Mouse (Mus musculus) limb, embryonic 15.5 days (tissue): Measurements from ENCODE around the gene Spink8. TPM values are rescaled to one million over a fixed set of nuclear protein-coding genes. Genes with fewer than 3 reads are reported as not detected.

Experiments used
- ATAC-seq: fragments of 200-750 bp; cut with Nextera tagmentation; 2 replicates; pipeline ENCODE4 v1.8.0; 2017; ENCODE audit warnings: low read depth, moderate TSS enrichment; ENCODE audit not compliant: insufficient number of reproducible peaks, low FRiP score, low TSS enrichment
- H3K27ac ChIP-seq: fragments of 300-500 bp; sonication (generic); 2 replicates; pipeline ENCODE4 v1.5.1; 2015; ENCODE audit warnings: moderate library complexity, mild to moderate bottlenecking, inconsistent platforms
- H3K27me3 ChIP-seq: fragments of 300-500 bp; sonication (generic); 2 replicates; pipeline ENCODE4 v1.6.1; 2015; ENCODE audit warnings: inconsistent platforms
- H3K36me3 ChIP-seq: fragments of 300-500 bp; sonication (generic); 2 replicates; pipeline ENCODE4 v1.6.1; 2015; ENCODE audit warnings: inconsistent platforms
- H3K4me1 ChIP-seq: fragments of 300-500 bp; sonication (generic); 2 replicates; pipeline ENCODE4 v1.6.1; 2015; ENCODE audit warnings: inconsistent platforms
- H3K4me2 ChIP-seq: fragments of 300-500 bp; sonication (generic); 2 replicates; pipeline ENCODE4 v1.6.1; 2015; ENCODE audit warnings: mild to moderate bottlenecking, inconsistent platforms
- H3K4me3 ChIP-seq: fragments of 300-500 bp; sonication (generic); 2 replicates; pipeline ENCODE4 v1.5.1; 2015; ENCODE audit warnings: mild to moderate bottlenecking, inconsistent platforms
- H3K9ac ChIP-seq: fragments of 300-500 bp; sonication (generic); 2 replicates; pipeline ENCODE4 v1.6.1; 2015; ENCODE audit warnings: inconsistent platforms
- H3K9me3 ChIP-seq: fragments of 300-500 bp; sonication (generic); 2 replicates; pipeline ENCODE4 v1.6.1; 2016; ENCODE audit warnings: inconsistent platforms
- WGBS: fragments of 180-500 bp; shearing (Covaris S2); methylation state at CpG from one replicate; pipeline ENCODE4 v1.1.7; 2015; 5-methylcytosine and 5-hydroxymethylcytosine counted together
- polyA plus RNA-seq: library from polyadenylated mRNA; unstranded; fragments of >200 nt; fragmentation: Nextera tagmentation; extraction: Ambion mirVana; gene quantifications from 2 replicates; pipeline ENCODE4 v1.2.1, GENCODE M21; 2015

Spink8 gene
- polyA plus RNA-seq, 1 experiment from 2014 or later, result 1.6 TPM

- no peak for ATAC-seq
- Histone ChIP-seq H3K9me3 (no peaks in the 10 kb centered on the region), H3K4me2 (no peak overlapping the region), H3K36me3 (peaks cover 4% of the 10 kb centered on the region; the same call in 1 of the 2 replicates), H3K27me3 (no peaks in the 10 kb centered on the region), H3K4me3 (no peak overlapping the region), H3K27ac (no peak overlapping the region), H3K9ac (no peak overlapping the region), H3K4me1 (no peaks in the 10 kb centered on the region)
- WGBS, result 74% methylated on average over 5 of the region's 5 CpGs
These were observed 14.1 kb downstream of the Spink8 start for GRCm38 (mm10) chr9:109826181-109826580.

GRCm38 (mm10) chr9:109832391-109833087 is 20.5 kb downstream of the Spink8 start, which contains the start of gene Nme6:
Gene Nme6, plus strand, starts transcription at chr9:109832749.
- Histone ChIP-seq H3K27ac (peak within 1 kb of the TSS; percentile 90), H3K4me2 (peak within 1 kb of the TSS; percentile 78), H3K27me3 (no peaks in the 10 kb centered on the region), H3K4me1 (peaks cover 9% of the 10 kb centered on the region), H3K9ac (peak within 1 kb of the TSS; percentile 46), H3K9me3 (no peaks in the 10 kb centered on the region), H3K36me3 (peaks cover 10% of the 10 kb centered on the region; the same call in 1 of the 2 replicates), H3K4me3 (peak within 1 kb of the TSS; percentile 60)
- peak; percentile 91 for ATAC-seq
- WGBS, result under 1% methylated on average over 32 of the region's 32 CpGs

- H3K36me3 ChIP-seq, result peaks cover 15% of the 10 kb centered on the region; the same call in 1 of the 2 replicates
- peaks cover 9% of the 10 kb centered on the region for H3K4me1 ChIP-seq
- 9% methylated on average over 6 of the region's 6 CpGs for WGBS
- peak overlapping the region; percentile 46 for H3K9ac ChIP-seq
- H3K4me3 ChIP-seq, result peak overlapping the region; percentile 60
- H3K9me3 ChIP-seq, result no peaks in the 10 kb centered on the region
- no peaks in the 10 kb centered on the region for H3K27me3 ChIP-seq
- H3K27ac ChIP-seq, result peak overlapping the region; percentile 90; the same call in 1 of the 2 replicates
- H3K4me2 ChIP-seq, result peak overlapping the region; percentile 78
- ATAC-seq, result no peak; the same call in 1 of the 2 replicates
These were observed 21.0 kb downstream of the Spink8 start for GRCm38 (mm10) chr9:109833088-109833412.

GRCm38 (mm10) chr9:109849312-109849758 is 37.3 kb downstream of the Spink8 start, which contains the start of gene Camp:
Gene Camp, minus strand, starts transcription at chr9:109849617.
- Histone ChIP-seq H3K9me3 (no peaks in the 10 kb centered on the region), H3K27me3 (no peaks in the 10 kb centered on the region), H3K4me2 (no peak within 1 kb of the TSS), H3K27ac (no peak within 1 kb of the TSS), H3K36me3 (peaks cover 5% of the 10 kb centered on the region), H3K4me1 (peaks cover 9% of the 10 kb centered on the region), H3K9ac (no peak within 1 kb of the TSS), H3K4me3 (no peak within 1 kb of the TSS)
- 0 out of 2 replicates have a peak, but pooled peaks have one; percentile 21 for ATAC-seq
- WGBS, result 51% methylated on average over 6 of the region's 6 CpGs

- no peak overlapping the region for H3K4me3 ChIP-seq
- H3K4me1 ChIP-seq, result peaks cover 9% of the 10 kb centered on the region
- H3K9me3 ChIP-seq, result no peaks in the 10 kb centered on the region
- H3K9ac ChIP-seq, result no peak overlapping the region
- H3K27ac ChIP-seq, result no peak overlapping the region
- H3K4me2 ChIP-seq, result no peak overlapping the region
- no peaks in the 10 kb centered on the region for H3K27me3 ChIP-seq
- H3K36me3 ChIP-seq, result 0 out of 2 replicates have a peak, but pooled peaks cover 4% of the 10 kb centered on the region
- no peak for ATAC-seq
- 84% methylated on average over 5 of the region's 5 CpGs for WGBS
These were observed 38.0 kb downstream of the Spink8 start for GRCm38 (mm10) chr9:109850099-109850498.

GRCm38 (mm10) chr9:109854341-109854740 is 42.3 kb downstream of the Spink8 start:
- no peak for ATAC-seq
- 78% methylated on average over 2 of the region's 2 CpGs for WGBS
- Histone ChIP-seq H3K9me3 (no peaks in the 10 kb centered on the region), H3K4me2 (no peak overlapping the region), H3K9ac (no peak overlapping the region), H3K4me3 (no peak overlapping the region), H3K36me3 (no peaks in the 10 kb centered on the region), H3K4me1 (peaks cover 4% of the 10 kb centered on the region), H3K27ac (no peak overlapping the region), H3K27me3 (no peaks in the 10 kb centered on the region)

- Histone ChIP-seq H3K4me3 (no peak overlapping the region), H3K27me3 (no peaks in the 10 kb centered on the region), H3K36me3 (no peaks in the 10 kb centered on the region), H3K9ac (no peak overlapping the region), H3K9me3 (no peaks in the 10 kb centered on the region), H3K4me2 (no peak overlapping the region), H3K4me1 (no peaks in the 10 kb centered on the region), H3K27ac (no peak overlapping the region)
- 84% methylated on average over 6 of the region's 6 CpGs for WGBS
- no peak for ATAC-seq
These were observed 43.9 kb downstream of the Spink8 start for GRCm38 (mm10) chr9:109855947-109856346.

- no peaks in the 10 kb centered on the region for H3K9me3 ChIP-seq
- H3K4me3 ChIP-seq, result no peak overlapping the region
- no peaks in the 10 kb centered on the region for H3K36me3 ChIP-seq
- no peaks in the 10 kb centered on the region for H3K4me1 ChIP-seq
- H3K9ac ChIP-seq, result 0 out of 2 replicates have a peak overlapping the region, but pooled peaks have one; percentile 12
- H3K27me3 ChIP-seq, result no peaks in the 10 kb centered on the region
- 14% methylated on average over 20 of the region's 20 CpGs for WGBS
- peak overlapping the region; percentile 31; the same call in 1 of the 2 replicates for H3K4me2 ChIP-seq
- ATAC-seq, result no peak
- no peak overlapping the region for H3K27ac ChIP-seq
These were observed 50.4 kb downstream of the Spink8 start for GRCm38 (mm10) chr9:109862397-109863044.

- H3K9ac ChIP-seq, result no peak overlapping the region
- H3K4me1 ChIP-seq, result no peaks in the 10 kb centered on the region
- ATAC-seq, result no peak
- WGBS, result 66% methylated on average over 3 of the region's 3 CpGs
- no peak overlapping the region for H3K4me3 ChIP-seq
- no peak overlapping the region for H3K27ac ChIP-seq
- H3K27me3 ChIP-seq, result no peaks in the 10 kb centered on the region
- H3K36me3 ChIP-seq, result no peaks in the 10 kb centered on the region
- no peak overlapping the region for H3K4me2 ChIP-seq
- H3K9me3 ChIP-seq, result no peaks in the 10 kb centered on the region
These were observed 51.0 kb downstream of the Spink8 start for GRCm38 (mm10) chr9:109863085-109863484.

GRCm38 (mm10) chr9:109866218-109866617 is 54.1 kb downstream of the Spink8 start:
- H3K27ac ChIP-seq, result no peak overlapping the region
- no peaks in the 10 kb centered on the region for H3K9me3 ChIP-seq
- WGBS, result 47% methylated on average over 2 of the region's 2 CpGs
- no peak overlapping the region for H3K4me3 ChIP-seq
- H3K4me2 ChIP-seq, result no peak overlapping the region
- no peak for ATAC-seq
- no peaks in the 10 kb centered on the region for H3K4me1 ChIP-seq
- H3K36me3 ChIP-seq, result no peaks in the 10 kb centered on the region
- no peaks in the 10 kb centered on the region for H3K27me3 ChIP-seq
- no peak overlapping the region for H3K9ac ChIP-seq

- WGBS, result 34% methylated on average over 6 of the region's 6 CpGs
- H3K36me3 ChIP-seq, result no peaks in the 10 kb centered on the region
- H3K9me3 ChIP-seq, result no peaks in the 10 kb centered on the region
- H3K27me3 ChIP-seq, result no peaks in the 10 kb centered on the region
- no peak overlapping the region for H3K4me3 ChIP-seq
- no peak overlapping the region for H3K4me2 ChIP-seq
- H3K27ac ChIP-seq, result no peak overlapping the region
- no peak overlapping the region for H3K9ac ChIP-seq
- ATAC-seq, result no peak
- no peaks in the 10 kb centered on the region for H3K4me1 ChIP-seq
These were observed 59.0 kb downstream of the Spink8 start for GRCm38 (mm10) chr9:109870983-109871572.
